Mouse (Mus musculus) heart, adult 2 months (tissue): ENCODE measurements around the gene Rhog. TPM values are rescaled to one million over a fixed set of nuclear protein-coding genes. Genes with fewer than 3 reads are reported as not detected.

Experiments
- DNase-seq, 2 experiments: peaks; one replicate each; pipeline ENCODE4 v3.0.0; 2021
- H3K27ac ChIP-seq: fragments of 200-600 bp; 2 replicates; pipeline ENCODE4 v1.8.1; 2022
- H3K27me3 ChIP-seq: fragments of 200-500 bp; 2 replicates; pipeline ENCODE4 v1.6.1; 2012; ENCODE audit warnings: mild to moderate bottlenecking, low read length, inconsistent platforms, mixed read lengths; ENCODE audit not compliant: control insufficient read depth, insufficient read depth
- H3K36me3 ChIP-seq: fragments of 200-500 bp; 2 replicates; pipeline ENCODE4 v1.6.1; 2012; ENCODE audit warnings: low read length, inconsistent platforms; ENCODE audit not compliant: control insufficient read depth, insufficient read depth
- H3K4me1 ChIP-seq: fragments of 200-500 bp; 2 replicates; pipeline ENCODE4 v1.6.1; 2011; ENCODE audit warnings: low read length; ENCODE audit not compliant: control insufficient read depth, insufficient read depth
- H3K4me3 ChIP-seq: fragments of 200-600 bp; 2 replicates; pipeline ENCODE4 v1.8.1; 2022
- H3K79me2 ChIP-seq: fragments of 200-500 bp; replicated peaks from 2 replicates; pipeline ENCODE4 v1.6.1; 2012; ENCODE audit warnings: mild to moderate bottlenecking, inconsistent platforms, low read length, moderate library complexity, mixed read lengths; ENCODE audit not compliant: control insufficient read depth, insufficient read depth
- H3K9ac ChIP-seq: fragments of 200-500 bp; 2 replicates; pipeline ENCODE4 v1.6.1; 2012; ENCODE audit warnings: low read depth, mild to moderate bottlenecking, control low read depth, inconsistent platforms, low read length, mixed read lengths
- CTCF ChIP-seq: fragments of 200-600 bp; IDR thresholded peaks from 2 replicates; pipeline ENCODE4 v1.8.1; 2022; ENCODE audit warnings: antibody characterized with exemption, mild to moderate bottlenecking, moderate library complexity
- EP300 ChIP-seq: fragments of 200-500 bp; IDR thresholded peaks from 2 replicates; pipeline ENCODE4 v1.6.1; 2011; ENCODE audit warnings: low read depth, low read length, control low read depth; ENCODE audit not compliant: insufficient read depth
- POLR2A ChIP-seq: fragments of 200-500 bp; IDR thresholded peaks from 2 replicates; pipeline ENCODE4 v1.6.1; 2011; ENCODE audit warnings: mild to moderate bottlenecking, low read depth, low read length, control low read depth; ENCODE audit not compliant: insufficient read depth
- WGBS: fragments of 180-500 bp; shearing (Covaris S2); methylation state at CpG from one replicate; pipeline ENCODE4 v1.1.7; 2018; 5-methylcytosine and 5-hydroxymethylcytosine counted together
- intact Hi-C: fragments of 180-260 bp; cut with DNase I; formaldehyde crosslinking; loops from one replicate; pipeline ENCODE4 v1.15.1; 2025
- polyA plus RNA-seq: library from polyadenylated mRNA; depleted of rRNA; stranded (reverse); fragments of >200 nt; gene quantifications from 2 replicates; pipeline ENCODE4 v1.2.3, GENCODE M21; 2012
- total RNA-seq, 2 experiments: library from RNA; stranded (reverse); gene quantifications; 2 replicates each; pipeline ENCODE4 v1.2.3; 2021

Rhog gene
- total and polyA plus RNA-seq, 3 experiments: 22.4 to 34.2 (median 26.3) TPM

GRCm38 (mm10) chr7:102258753-102259152, 2.9 kb upstream of the Rhog start:
- Histone ChIP-seq H3K9ac (no peak overlapping the region), H3K36me3 (no peaks in the 10 kb centered on the region), H3K27ac (no peak overlapping the region), H3K4me1 (no peaks in the 10 kb centered on the region), H3K27me3 (no peaks in the 10 kb centered on the region), H3K4me3 (no peak overlapping the region), H3K79me2 (no peaks in the 10 kb centered on the region)
- no peak for DNase-seq
- TF ChIP-seq CTCF (no peak), POLR2A (no peak), EP300 (no peak)
- intact Hi-C loops: loop anchor here (2.0 kb wide), 1 partner anchor 158 kb away; no protein-coding TSS in a partner anchor
- WGBS: 78% methylated on average over 3 of the region's 3 CpGs

DNA sequence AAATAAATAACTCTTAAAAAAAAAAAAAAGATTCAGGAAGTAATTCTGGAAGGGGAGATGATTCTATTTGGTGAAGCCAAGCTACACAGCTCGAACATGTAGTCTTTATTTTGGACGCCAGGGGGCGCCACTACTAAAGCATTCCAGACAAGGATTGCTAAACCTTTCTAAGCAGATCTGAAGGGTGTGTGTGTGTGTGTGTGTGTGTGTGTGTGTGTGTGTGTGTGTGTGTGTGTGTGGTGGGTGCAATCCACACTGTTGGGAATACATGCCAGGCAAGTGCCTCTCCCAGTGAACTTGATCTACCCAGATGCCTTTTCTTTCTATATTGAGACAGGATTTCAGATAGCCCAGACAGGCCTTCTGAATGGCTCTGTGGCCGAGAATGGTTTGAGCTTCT, 2.3 kb upstream of the Rhog start:
- H3K36me3 ChIP-seq: no peaks in the 10 kb centered on the region
- intact Hi-C loops: loop anchor here (2.0 kb wide), 1 partner anchor 159 kb away; no protein-coding TSS in a partner anchor
- H3K9ac ChIP-seq: no peak overlapping the region
- no peaks in the 10 kb centered on the region for H3K4me1 ChIP-seq
- no peak overlapping the region for H3K4me3 ChIP-seq
- TF ChIP-seq CTCF: peak; percentile 71
- TF ChIP-seq POLR2A: no peak
- no peak for TF ChIP-seq EP300
- H3K27ac ChIP-seq: no peak overlapping the region
- H3K79me2 ChIP-seq: no peaks in the 10 kb centered on the region
- H3K27me3 ChIP-seq: no peaks in the 10 kb centered on the region
- peak; percentile 68 to 84 for DNase-seq
- 19% methylated on average over 4 of the region's 4 CpGs for WGBS

GRCm38 (mm10) chr7:102256636-102257035, 782 bp upstream of the Rhog start:
- Histone ChIP-seq H3K4me3 (no peak overlapping the region), H3K36me3 (no peaks in the 10 kb centered on the region), H3K27ac (no peak overlapping the region), H3K4me1 (no peaks in the 10 kb centered on the region), H3K9ac (no peak overlapping the region), H3K79me2 (no peaks in the 10 kb centered on the region), H3K27me3 (no peaks in the 10 kb centered on the region)
- TF ChIP-seq EP300 (no peak), CTCF (no peak), POLR2A (no peak)
- no peak for DNase-seq
- WGBS: 81% methylated on average over 3 of the region's 3 CpGs
- intact Hi-C loops: no loop called here

DNA sequence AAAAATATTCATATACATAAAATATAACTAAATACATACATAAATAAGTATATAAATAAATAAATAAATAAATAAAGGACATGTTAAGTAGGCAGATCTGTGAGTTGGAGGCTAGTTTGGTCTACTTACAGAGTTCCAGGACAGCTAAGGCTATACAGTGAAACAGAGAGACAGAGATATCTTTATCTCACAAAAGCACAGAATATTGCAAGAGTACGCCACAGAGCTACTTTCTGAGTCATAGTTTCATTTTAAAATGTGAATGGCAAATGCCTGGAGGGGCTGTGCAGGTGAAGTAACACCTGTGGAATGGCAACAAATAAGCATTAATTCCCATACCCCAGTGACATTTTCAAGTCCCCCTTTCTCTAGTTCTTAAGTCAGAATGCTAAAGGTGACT, 2.2 kb downstream of the Rhog start:
- no peaks in the 10 kb centered on the region for H3K27me3 ChIP-seq
- 87% methylated on average over 1 of the region's 1 CpGs for WGBS

GRCm38 (mm10) chr7:102250631-102251214, 5.1 kb downstream of the Rhog start:
- Histone ChIP-seq H3K4me1 (peaks cover 15% of the 10 kb centered on the region), H3K79me2 (peaks cover under 1% of the 10 kb centered on the region), H3K36me3 (peaks cover 4% of the 10 kb centered on the region; the same call in 1 of the 2 replicates), H3K27me3 (no peaks in the 10 kb centered on the region), H3K4me3 (peak overlapping the region; percentile 78), H3K9ac (peak overlapping the region; percentile 83), H3K27ac (peak overlapping the region; percentile 99)
- 1% methylated on average over 33 of the region's 33 CpGs for WGBS
- DNase-seq: peak; percentile 95 to 98
- intact Hi-C loops: loop anchor here (1.0 to 5.0 kb wide), 4 partner anchors 28 to 598 kb away; partner anchors contain the start of genes Nup98 and Pgap2
- TF ChIP-seq EP300 (peak; percentile 61; the same call in 1 of the 2 replicates), CTCF (peak; percentile 98), POLR2A (no peak; the same call in 1 of the 2 replicates)

More for the DNA sequence above, 2.2 kb downstream of the Rhog start:
- no peak overlapping the region for H3K27ac ChIP-seq
- intact Hi-C loops: loop anchor here (5.0 kb wide), 2 partner anchors 41 to 601 kb away; partner anchors contain the start of genes Nup98 and Pgap2
- H3K9ac ChIP-seq: no peak overlapping the region
- no peaks in the 10 kb centered on the region for H3K36me3 ChIP-seq
- H3K4me1 ChIP-seq: peaks cover 1% of the 10 kb centered on the region; the same call in 1 of the 2 replicates
- TF ChIP-seq POLR2A (no peak), CTCF (no peak)
- H3K4me3 ChIP-seq: no peak overlapping the region
- no peaks in the 10 kb centered on the region; the same call in 1 of the 2 replicates for H3K79me2 ChIP-seq
- no peak for DNase-seq

GRCm38 (mm10) chr7:102249896-102250630, 5.8 kb downstream of the Rhog start:
- Histone ChIP-seq H3K27ac (peak overlapping the region; percentile 99), H3K4me1 (peaks cover 21% of the 10 kb centered on the region), H3K36me3 (peaks cover 4% of the 10 kb centered on the region; the same call in 1 of the 2 replicates), H3K9ac (peak overlapping the region; percentile 97), H3K79me2 (peaks cover 2% of the 10 kb centered on the region), H3K27me3 (no peaks in the 10 kb centered on the region), H3K4me3 (peak overlapping the region; percentile 78)
- intact Hi-C loops: loop anchor here (1.0 to 5.0 kb wide), 4 partner anchors 28 to 598 kb away; partner anchors contain the start of genes Nup98 and Pgap2
- under 1% methylated on average over 46 of the region's 49 CpGs for WGBS
- DNase-seq: peak; percentile 89
- TF ChIP-seq EP300 (0 out of 2 replicates have a peak, but pooled peaks have one; percentile 44), CTCF (no peak), POLR2A (peak; percentile 84)
